Mouse (Mus musculus) bone marrow macrophage, adult 2 months (primary cell): Measurements from ENCODE around the gene Calml4. TPM values are rescaled to one million over a fixed set of nuclear protein-coding genes. Genes with fewer than 3 reads are reported as not detected.

Experiments used
- H3K27ac ChIP-seq: 2 replicates; pipeline ENCODE4 v1.5.1; 2012; ENCODE audit warnings: low read depth, low read length; ENCODE audit not compliant: insufficient read depth
- H3K4me1 ChIP-seq: 2 replicates; pipeline ENCODE4 v1.6.1; 2012; ENCODE audit warnings: low read length; ENCODE audit not compliant: control insufficient read depth, insufficient read depth
- H3K4me3 ChIP-seq: 2 replicates; pipeline ENCODE4 v1.5.1; 2012; ENCODE audit warnings: mild to moderate bottlenecking, low read length, moderate library complexity; ENCODE audit not compliant: insufficient read depth
- CTCF ChIP-seq: IDR thresholded peaks from 2 replicates; pipeline ENCODE4 v1.5.1; 2012; ENCODE audit warnings: low read depth, mild to moderate bottlenecking, low read length, moderate library complexity
- POLR2A ChIP-seq: IDR thresholded peaks from 2 replicates; pipeline ENCODE4 v1.6.1; 2012; ENCODE audit warnings: mild to moderate bottlenecking, low read depth, low read length, borderline replicate concordance
- polyA plus RNA-seq: library from polyadenylated mRNA; stranded (reverse); fragments of >200 nt; gene quantifications from 2 replicates; pipeline ENCODE4 v1.2.4, GENCODE M21; 2012; ENCODE audit not compliant: missing spikeins, insufficient read depth, insufficient read length

The Calml4 gene
- polyA plus RNA-seq, 1 experiment, result 2.4 TPM

DNA sequence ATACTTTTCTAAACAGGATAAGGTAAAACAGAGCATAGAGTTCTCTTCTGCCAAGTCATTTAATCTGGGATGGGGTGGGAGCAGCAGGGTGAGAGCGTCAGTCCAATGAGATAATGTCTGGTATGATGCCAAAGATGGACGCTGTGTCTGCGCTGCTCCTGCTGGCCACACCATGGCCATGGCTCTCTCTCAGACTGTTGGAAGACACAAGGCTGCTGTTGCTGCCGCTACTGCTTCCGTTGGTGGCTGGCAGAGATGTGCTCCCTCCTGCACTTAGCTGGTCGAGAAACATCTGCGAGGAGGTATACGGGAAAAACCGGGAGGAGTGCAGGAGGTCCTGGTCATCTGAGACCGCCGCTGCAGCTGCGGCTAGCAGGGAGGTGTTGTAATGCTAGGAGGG lies 24.0 kb downstream of the Calml4 start:
- TF ChIP-seq POLR2A (no peak), CTCF (no peak)
- peaks cover 2% of the 10 kb centered on the region; the same call in 1 of the 2 replicates for H3K4me1 ChIP-seq
- no peak overlapping the region for H3K27ac ChIP-seq
- H3K4me3 ChIP-seq, result no peak overlapping the region

DNA sequence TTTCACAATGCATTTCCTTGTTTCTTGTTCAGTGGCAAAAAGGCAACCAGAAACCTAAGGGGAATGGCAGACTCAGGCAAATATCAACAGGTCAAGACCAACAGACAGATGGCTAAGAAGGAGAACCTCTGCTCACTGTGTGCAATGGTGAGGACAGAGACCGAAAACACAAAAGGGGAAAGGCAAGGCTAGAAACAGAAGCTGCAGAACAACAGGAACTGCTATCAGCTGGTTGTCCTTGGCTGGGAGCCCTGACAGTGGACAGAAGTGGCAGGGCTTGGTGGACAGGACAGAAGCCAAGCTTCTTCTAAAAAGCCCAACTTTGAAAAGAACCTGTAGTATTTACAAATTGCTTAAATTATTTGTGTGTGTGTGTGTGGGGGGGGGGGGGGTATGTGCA lies 36.6 kb downstream of the Calml4 start:
- TF ChIP-seq CTCF (no peak), POLR2A (no peak)
- H3K4me1 ChIP-seq, result peaks cover 2% of the 10 kb centered on the region; the same call in 1 of the 2 replicates
- no peak overlapping the region for H3K4me3 ChIP-seq
- peak overlapping the region; percentile 81 for H3K27ac ChIP-seq

DNA sequence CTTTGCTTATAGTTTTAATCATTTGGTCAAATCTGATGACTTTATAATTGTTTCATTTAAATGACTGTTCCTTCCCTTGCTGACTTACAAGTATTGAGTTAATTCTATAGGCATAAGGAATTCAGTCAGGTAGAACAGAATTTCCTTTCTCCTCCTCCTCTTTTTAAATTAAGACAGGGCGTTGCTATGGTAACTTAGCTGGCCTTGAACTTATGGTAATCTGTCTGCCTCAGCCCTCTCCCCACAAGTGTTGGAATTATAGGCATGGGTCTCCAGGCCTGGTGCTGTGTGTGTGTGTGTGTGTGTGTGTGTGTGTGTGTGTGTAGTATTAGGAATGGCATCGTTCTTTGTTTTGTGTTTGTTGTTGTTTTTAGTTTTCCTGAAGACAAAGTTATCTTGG lies 43.9 kb downstream of the Calml4 start:
- TF ChIP-seq CTCF, result no peak
- TF ChIP-seq POLR2A, result no peak
- H3K4me3 ChIP-seq, result no peak overlapping the region
- H3K27ac ChIP-seq, result no peak overlapping the region
- peaks cover 11% of the 10 kb centered on the region for H3K4me1 ChIP-seq

DNA sequence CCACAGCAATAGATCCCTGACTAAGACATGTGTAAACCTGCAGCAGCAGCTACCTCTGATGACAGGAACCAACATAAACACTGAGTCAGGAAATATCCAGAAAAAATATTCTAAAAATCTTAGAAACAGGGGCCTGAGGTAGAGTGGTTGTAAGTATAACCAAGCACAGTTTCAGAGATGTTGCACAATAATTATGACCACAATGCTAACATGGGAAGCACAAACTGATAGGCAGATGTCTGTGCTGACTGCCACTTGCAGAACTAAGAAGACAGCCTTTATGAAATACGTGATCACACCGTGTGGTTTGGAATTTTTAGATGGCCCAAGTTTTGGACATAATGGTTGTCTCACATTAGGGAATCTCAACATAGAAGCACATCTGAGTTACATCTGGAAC lies 46.0 kb downstream of the Calml4 start:
- Histone ChIP-seq H3K4me1 (peaks cover 11% of the 10 kb centered on the region), H3K4me3 (no peak overlapping the region)
- no peak for TF ChIP-seq CTCF
- TF ChIP-seq POLR2A, result no peak

DNA sequence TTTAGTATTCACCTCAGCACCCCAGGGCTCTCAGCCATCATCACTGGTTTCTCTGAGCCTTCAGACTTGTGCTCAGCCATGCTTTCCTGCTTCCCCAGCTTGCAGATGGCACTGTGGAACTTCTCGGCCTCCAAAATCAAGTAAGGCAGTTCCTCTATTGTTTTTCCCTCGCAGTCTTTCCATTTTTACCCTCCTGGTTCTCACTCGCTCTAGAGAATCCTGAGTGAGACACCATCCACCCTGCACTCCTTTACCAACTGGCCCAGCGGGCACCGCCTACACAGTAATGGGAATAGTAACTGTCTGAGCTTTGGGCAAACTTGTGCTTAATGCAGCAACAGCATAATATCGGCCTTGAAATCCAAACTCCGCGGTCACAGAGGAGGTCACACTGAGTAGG lies 47.2 kb downstream of the Calml4 start:
- H3K27ac ChIP-seq, result no peak overlapping the region
- peaks cover 11% of the 10 kb centered on the region for H3K4me1 ChIP-seq
- TF ChIP-seq CTCF, result no peak
- no peak for TF ChIP-seq POLR2A
- H3K4me3 ChIP-seq, result no peak overlapping the region

More for the DNA sequence above, 46.0 kb downstream of the Calml4 start:
- peak overlapping the region; percentile 25; the same call in 1 of the 2 replicates for H3K27ac ChIP-seq

DNA sequence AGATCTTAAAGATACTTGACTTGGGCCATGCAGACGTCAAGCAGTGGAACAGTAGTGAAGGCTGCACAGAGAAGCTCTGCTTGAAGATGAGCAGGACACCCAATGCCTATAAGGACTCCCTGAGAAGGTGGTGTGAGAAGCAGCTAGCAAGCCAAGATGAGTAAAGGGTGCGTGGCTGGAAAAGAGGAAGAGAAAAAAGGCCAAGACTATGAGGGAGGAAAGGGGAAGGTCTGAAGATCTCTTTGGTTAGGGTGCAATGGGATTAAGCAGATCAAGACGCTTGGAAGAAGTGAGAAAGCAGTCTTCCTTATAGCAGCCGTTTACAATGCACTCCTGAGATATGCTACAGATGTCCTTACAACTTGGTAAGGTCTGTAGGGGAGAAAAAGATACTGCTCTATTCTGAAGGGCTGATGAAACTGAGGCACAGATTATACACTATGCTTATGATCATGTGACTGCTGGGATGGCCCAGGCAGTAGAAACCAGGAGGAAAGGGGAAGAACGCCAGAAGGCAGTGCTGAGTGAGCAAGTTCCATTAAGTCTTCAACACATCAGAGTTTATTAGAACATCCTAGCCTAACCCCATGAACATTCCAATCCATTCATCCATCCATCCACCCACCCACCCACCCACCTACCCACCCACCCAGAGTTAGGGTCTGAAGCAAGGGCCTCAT lies 55.6 kb downstream of the Calml4 start:
- peaks cover 28% of the 10 kb centered on the region for H3K4me1 ChIP-seq
- H3K4me3 ChIP-seq, result peak overlapping the region; percentile 22; the same call in 1 of the 2 replicates
- TF ChIP-seq POLR2A (no peak), CTCF (no peak)
- H3K27ac ChIP-seq, result peak overlapping the region; percentile 98

DNA sequence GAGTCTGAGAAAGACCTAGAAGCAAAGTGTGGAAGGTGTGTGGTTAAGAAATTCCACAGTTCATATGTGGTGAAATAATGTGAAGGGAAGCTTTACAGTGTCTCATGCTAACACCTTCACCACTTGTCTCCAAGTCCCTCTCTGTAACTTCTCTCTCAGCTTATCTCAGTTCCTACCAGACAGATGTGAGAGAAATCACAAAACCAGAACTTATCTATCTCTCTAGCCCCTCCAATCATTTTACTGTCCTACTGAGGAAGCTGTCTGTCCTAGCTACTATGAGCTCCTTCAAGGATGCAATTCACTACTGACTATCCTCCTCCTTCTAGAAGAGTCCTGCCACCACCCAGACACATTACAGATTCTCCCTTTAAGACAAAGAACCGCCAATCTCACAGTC lies 59.2 kb downstream of the Calml4 start:
- Histone ChIP-seq H3K4me3 (no peak overlapping the region), H3K27ac (no peak overlapping the region), H3K4me1 (peaks cover 27% of the 10 kb centered on the region)
- no peak for TF ChIP-seq POLR2A
- no peak for TF ChIP-seq CTCF

DNA sequence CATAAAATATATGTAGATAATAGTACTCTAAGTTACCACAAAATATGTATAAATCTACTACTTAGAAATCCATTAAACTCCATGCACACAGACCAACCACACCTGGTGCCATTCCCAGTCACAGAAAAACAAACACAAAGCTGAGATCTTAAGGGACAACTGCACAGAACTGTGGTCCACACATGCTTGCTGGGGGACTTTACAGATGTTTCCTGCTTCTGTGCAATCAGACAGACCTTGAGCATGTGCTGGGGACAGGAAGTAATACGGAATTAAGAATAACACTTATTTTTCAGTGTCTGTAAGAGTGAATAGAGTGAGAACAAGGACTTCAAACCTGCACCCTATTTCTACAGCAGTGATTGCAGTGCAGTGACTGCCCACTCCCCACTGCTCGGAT lies 63.0 kb downstream of the Calml4 start:
- Histone ChIP-seq H3K4me1 (peaks cover 10% of the 10 kb centered on the region), H3K4me3 (no peak overlapping the region), H3K27ac (peak overlapping the region; percentile 46; the same call in 1 of the 2 replicates)
- no peak for TF ChIP-seq CTCF
- no peak for TF ChIP-seq POLR2A

DNA sequence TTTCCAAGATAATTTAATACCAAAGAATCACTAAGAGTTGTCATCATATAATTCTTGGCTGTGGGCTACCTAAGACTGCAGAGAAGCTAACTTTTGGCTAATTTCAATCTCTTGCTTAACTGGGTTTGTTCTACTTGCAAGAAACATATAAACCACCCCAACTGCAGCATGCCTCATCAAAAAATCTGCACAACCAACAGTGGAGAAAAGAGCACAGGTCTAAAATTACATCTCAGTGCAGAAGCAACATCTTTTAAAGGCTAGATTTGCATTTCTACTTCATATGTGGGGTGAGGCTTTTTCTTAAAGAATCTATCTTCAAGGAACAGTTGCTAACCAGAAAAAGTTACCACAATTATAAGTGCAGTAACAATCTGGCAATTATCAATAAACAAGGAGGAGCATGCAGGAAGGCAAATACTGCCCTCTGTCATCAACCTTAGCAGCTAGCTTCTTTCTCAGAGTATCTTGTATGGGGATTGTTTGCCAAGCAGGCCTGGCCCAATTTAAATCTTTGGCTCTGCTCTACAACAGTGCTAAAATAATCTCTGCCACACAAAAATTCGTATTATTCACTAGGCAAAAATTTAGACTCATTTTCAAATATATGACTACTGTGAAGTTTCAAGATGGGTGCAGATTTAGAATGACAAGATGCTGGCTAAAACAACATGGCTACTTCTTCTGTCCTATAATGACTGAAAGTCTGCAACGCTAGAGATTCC lies 67.2 kb downstream of the Calml4 start:
- Histone ChIP-seq H3K4me3 (no peak overlapping the region), H3K4me1 (peaks cover 16% of the 10 kb centered on the region), H3K27ac (no peak overlapping the region)
- TF ChIP-seq POLR2A (no peak), CTCF (no peak)

Other genes with a start within 250 kb of the Calml4 start
- gene Itga11, start 180.3 kb upstream of the Calml4 start, polyA plus RNA-seq, result 0.46 TPM in 1 of 2 replicates, not detected in the other
- gene Fem1b, start 46.1 kb upstream of the Calml4 start, polyA plus RNA-seq, result 12.8 and 15.8 TPM in 2 replicates
- 95.4 and 113 TPM in 2 replicates for gene Cln6, start 19.3 kb upstream of the Calml4 start, polyA plus RNA-seq
- gene Pias1, start 129.8 kb downstream of the Calml4 start, polyA plus RNA-seq, result 61.8 and 75.3 TPM in 2 replicates